Mouse (Mus musculus): ENCODE results near the gene Adgrg3. TPM values are rescaled to one million over a fixed set of nuclear protein-coding genes. Genes with fewer than 3 reads are reported as not detected.

The Adgrg3 gene
- polyA plus RNA-seq (2015; fragmentation: Nextera tagmentation; extraction: Ambion mirVana), result 3.1 and 3.6 TPM in 2 replicates

DNA sequence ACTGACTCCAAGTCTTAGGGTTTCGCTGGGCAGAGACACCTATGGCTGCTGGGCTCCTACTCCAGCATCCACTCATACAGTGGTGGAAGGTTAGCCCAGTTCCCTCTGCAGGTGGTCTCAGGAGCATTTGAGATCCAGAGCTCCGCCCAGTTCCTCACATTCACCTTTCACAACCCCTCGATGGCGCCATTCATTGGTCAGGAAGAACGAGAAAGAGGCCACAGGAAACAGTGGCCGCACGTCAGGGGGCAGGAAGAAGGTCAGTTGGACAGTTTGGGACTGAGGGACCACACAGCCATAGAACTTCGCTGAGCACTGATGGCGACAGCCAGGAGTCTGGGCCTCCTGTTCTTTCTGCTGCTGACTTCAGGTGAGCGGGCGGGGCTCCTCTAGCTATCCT lies at the start of gene Adgrg3:
TSS of gene Adgrg3 (plus strand) at position 242 of the 400 bp plus-strand sequence.
- no peak for ATAC-seq (ENCODE audit: insufficient read depth, low FRiP score, low read depth)
- no peak within 1 kb of the TSS for H3K4me2 ChIP-seq
- no peaks in the 10 kb centered on the region for H3K9me3 ChIP-seq
- no peaks in the 10 kb centered on the region for H3K36me3 ChIP-seq
- no peak within 1 kb of the TSS for H3K9ac ChIP-seq
- no peak within 1 kb of the TSS for H3K4me3 ChIP-seq (replicated peaks)
- WGBS, result 68% methylated on average over 11 of the region's 11 CpGs
- no peak within 1 kb of the TSS for H3K27ac ChIP-seq
- H3K27me3 ChIP-seq (replicated peaks), result no peaks in the 10 kb centered on the region
- 0 out of 2 replicates have a peak, but pooled peaks cover 2% of the 10 kb centered on the region for H3K4me1 ChIP-seq

DNA sequence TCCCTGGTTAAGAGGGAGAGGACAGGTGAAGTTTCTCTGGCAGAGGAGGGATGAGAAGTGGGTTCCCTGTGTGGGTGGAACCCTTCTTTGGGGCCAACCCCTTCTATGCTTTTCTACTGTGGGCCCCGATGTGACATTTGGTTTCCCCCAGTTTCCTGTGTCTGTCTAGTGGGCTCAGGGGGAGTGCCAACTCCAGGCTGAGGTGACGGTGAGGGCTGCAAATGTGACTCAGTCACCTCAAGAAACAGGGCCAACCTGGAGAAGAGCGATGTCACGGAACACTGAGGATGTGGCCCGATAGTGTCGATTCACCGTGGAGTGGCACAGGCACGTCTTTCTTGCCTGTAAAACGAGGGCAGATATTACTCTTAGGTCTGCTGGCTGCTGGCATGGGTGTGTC lies 44.2 kb upstream of the Adgrg3 start:
- Histone ChIP-seq H3K27ac (no peak overlapping the region), H3K9me3 (no peaks in the 10 kb centered on the region), H3K36me3 (no peaks in the 10 kb centered on the region), H3K4me3 (replicated peaks) (no peak overlapping the region), H3K27me3 (replicated peaks) (no peaks in the 10 kb centered on the region), H3K4me2 (no peak overlapping the region), H3K4me1 (peaks cover 10% of the 10 kb centered on the region; the same call in 1 of the 2 replicates), H3K9ac (no peak overlapping the region)
- 83% methylated on average over 9 of the region's 9 CpGs for WGBS
- ATAC-seq (ENCODE audit: insufficient read depth, low FRiP score, low read depth), result no peak

DNA sequence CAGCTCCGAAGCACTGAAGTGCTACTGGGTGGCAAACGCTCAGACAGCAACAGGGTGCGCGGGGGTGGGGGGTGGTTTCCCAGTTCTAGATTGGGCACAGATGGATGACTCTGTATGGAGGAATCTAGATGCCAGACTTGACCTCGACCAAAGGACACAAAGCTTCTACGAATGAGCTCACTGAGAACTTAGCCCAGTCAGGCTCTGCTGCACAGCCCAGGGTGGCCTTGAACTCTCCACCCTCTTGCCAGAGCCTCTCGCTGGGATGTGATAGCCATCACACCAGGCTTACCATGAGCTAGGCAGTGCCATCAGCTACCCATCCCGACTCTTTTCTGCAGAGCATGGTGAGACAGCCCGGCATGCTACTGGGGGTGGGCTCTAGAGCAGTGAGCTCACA lies 43.7 kb upstream of the Adgrg3 start:
- peak overlapping the region; percentile 87 for H3K27ac ChIP-seq
- peaks cover 10% of the 10 kb centered on the region; the same call in 1 of the 2 replicates for H3K4me1 ChIP-seq
- whole genome bisulfite sequencing, result 74% methylated on average over 9 of the region's 9 CpGs
- H3K36me3 ChIP-seq, result no peaks in the 10 kb centered on the region
- no peak for ATAC-seq (ENCODE audit: insufficient read depth, low FRiP score, low read depth)
- no peaks in the 10 kb centered on the region for H3K27me3 ChIP-seq (replicated peaks)
- H3K9me3 ChIP-seq, result no peaks in the 10 kb centered on the region
- no peak overlapping the region for H3K4me3 ChIP-seq (replicated peaks)
- no peak overlapping the region for H3K4me2 ChIP-seq
- H3K9ac ChIP-seq, result no peak overlapping the region

DNA sequence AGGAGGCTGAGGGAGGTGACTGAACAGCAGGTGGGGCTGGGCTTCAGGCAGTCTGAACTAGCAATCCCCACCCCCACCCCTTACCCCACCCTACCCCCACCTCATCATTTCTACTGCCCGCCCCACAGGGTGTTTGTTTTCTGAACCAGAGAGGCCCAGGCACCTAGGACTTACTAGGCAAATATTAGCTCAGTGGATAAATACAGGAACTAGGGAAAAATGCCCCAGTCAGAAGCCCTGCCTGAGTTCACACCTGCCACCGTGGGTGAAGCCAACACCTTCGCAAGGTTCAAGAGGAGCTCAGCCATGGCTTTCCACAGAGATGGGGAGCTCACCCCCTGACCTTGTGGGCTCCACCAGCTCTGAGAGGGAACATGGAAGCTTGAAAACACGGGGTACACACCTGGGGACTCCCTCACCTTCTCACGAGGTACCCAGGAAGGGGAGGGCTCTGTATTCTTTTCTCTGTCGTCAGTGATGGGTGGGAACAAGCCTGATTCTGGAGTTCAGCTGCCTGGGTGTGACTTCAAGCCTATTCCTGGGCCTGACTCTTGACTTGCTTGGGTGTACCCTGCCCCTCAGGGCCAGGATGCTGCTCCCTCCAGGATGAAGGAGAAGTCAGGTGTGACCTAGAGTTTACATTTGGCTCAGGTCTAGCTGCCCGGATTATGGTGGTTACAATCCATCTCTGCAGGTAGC lies 42.9 kb upstream of the Adgrg3 start, which contains the start of gene Adgrg1:
TSS of gene Adgrg1 (plus strand) at position 285 of the 699 bp plus-strand sequence.
- no peaks in the 10 kb centered on the region for H3K9me3 ChIP-seq
- H3K27me3 ChIP-seq (replicated peaks), result no peaks in the 10 kb centered on the region
- H3K4me1 ChIP-seq, result peaks cover 10% of the 10 kb centered on the region; the same call in 1 of the 2 replicates
- no peak within 1 kb of the TSS for H3K9ac ChIP-seq
- peak; percentile 82 for ATAC-seq (ENCODE audit: insufficient read depth, low FRiP score, low read depth)
- WGBS, result 31% methylated on average over 7 of the region's 7 CpGs
- peak within 1 kb of the TSS; percentile 94 for H3K27ac ChIP-seq
- H3K4me3 ChIP-seq (replicated peaks), result no peak within 1 kb of the TSS
- H3K36me3 ChIP-seq, result no peaks in the 10 kb centered on the region
- peak within 1 kb of the TSS; percentile 19; the same call in 1 of the 2 replicates for H3K4me2 ChIP-seq

DNA sequence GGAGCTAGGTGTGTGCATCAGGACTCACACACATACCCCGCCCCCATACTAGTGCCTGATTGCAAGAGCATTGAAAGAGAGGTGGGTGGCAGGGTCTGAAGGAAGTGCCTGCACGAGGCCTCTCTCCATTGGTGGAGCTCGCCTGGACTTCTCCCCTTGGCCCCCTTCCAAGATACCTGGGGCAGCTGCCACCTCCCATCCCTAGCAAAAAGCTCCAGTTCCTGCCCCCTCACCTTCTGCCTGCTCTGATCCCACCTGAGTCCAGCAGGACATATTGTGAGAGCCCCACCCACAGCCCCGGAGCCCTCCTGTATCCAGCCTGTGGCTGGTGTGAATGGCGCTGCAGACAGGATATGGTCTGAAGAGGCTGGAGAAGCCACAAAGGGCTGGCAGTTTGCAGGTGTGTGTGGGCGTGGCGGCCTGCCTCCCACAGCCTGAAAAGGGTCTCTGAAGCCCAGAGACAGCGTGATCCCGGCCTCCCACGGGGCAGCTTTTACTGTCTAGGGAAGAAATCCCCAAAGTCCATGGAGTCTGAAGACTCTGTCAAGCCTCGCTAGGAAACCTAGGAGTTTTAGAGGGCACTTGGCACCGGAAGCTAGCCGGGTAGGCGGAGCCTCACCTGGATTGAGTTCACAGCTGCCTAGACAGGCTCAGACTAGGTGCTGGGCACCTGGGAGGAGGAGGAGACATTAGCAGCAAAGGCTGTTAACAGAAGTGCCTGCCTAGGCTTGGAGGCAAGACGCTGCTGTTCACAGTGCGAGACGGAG lies 40.7 kb upstream of the Adgrg3 start:
- WGBS, result 13% methylated on average over 17 of the region's 17 CpGs
- Histone ChIP-seq H3K27ac (peak overlapping the region; percentile 94), H3K36me3 (no peaks in the 10 kb centered on the region), H3K4me3 (replicated peaks) (peak overlapping the region; percentile 45), H3K9me3 (no peaks in the 10 kb centered on the region), H3K4me2 (peak overlapping the region; percentile 52), H3K27me3 (replicated peaks) (no peaks in the 10 kb centered on the region), H3K9ac (peak overlapping the region; percentile 35), H3K4me1 (peaks cover 30% of the 10 kb centered on the region)
- peak; percentile 59 for ATAC-seq (ENCODE audit: insufficient read depth, low FRiP score, low read depth)

DNA sequence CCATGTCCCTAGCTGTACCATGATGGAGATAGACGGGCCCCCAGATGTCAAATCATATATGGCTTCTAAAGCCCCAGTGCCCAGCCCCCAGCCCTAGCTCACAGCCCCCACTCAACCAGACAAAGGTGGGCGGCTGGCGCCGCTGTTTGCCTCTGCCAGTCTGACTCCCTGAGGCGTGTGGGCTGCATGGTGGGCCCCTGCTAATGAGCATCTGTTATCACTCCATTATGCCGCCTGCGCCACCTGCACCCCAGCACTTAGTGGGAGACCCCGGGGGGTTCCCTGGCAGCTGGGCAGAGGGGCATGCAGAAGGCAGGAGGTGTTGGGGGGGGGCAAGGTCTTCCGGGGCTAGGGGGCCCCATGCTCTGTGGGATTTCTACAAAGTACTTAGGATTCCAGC lies 39.4 kb upstream of the Adgrg3 start:
- Histone ChIP-seq H3K36me3 (no peaks in the 10 kb centered on the region), H3K4me3 (replicated peaks) (peak overlapping the region; percentile 45), H3K4me1 (peaks cover 31% of the 10 kb centered on the region), H3K4me2 (peak overlapping the region; percentile 52), H3K9ac (no peak overlapping the region), H3K27me3 (replicated peaks) (no peaks in the 10 kb centered on the region), H3K9me3 (no peaks in the 10 kb centered on the region), H3K27ac (peak overlapping the region; percentile 94)
- WGBS, result 44% methylated on average over 9 of the region's 9 CpGs
- ATAC-seq (ENCODE audit: insufficient read depth, low FRiP score, low read depth), result no peak

DNA sequence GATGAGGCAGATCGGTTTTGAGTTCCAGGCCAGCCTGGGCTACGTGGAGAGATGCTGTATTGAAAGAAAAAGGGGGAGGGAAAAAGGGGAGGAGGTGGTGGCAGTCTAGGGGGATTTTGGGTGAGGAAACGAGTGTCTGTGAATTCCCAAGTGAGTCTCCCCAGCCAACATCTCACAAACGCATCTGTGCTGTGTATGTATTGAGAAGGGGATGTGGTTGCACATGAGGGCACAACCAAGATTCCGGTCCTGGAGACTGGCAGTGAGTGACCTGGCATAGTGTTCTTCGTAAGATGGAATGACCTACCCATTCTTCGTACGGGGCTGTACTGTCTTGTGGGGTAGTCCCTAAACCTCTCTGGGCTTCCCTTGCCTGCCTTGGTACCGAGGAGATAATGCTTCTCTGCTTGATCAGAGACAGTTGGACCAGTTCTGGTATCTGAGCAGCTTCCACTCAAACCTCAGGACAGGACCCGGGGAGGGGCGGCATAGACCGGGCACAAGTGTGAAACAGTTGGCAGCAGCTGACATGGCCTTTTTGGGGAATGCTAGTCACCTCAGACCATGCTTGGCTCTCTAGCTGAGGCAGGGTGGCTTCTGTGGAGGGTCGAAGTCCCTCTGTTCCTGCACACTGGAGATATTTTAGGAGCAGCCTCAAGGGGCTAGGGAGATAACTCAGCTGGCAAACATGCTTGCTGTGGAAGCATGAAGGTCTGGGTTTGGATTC lies 38.7 kb upstream of the Adgrg3 start:
- Histone ChIP-seq H3K27me3 (replicated peaks) (no peaks in the 10 kb centered on the region), H3K4me1 (peaks cover 36% of the 10 kb centered on the region), H3K36me3 (no peaks in the 10 kb centered on the region), H3K9ac (no peak overlapping the region), H3K4me3 (replicated peaks) (peak overlapping the region; percentile 45), H3K4me2 (peak overlapping the region; percentile 52), H3K9me3 (no peaks in the 10 kb centered on the region), H3K27ac (no peak overlapping the region)
- WGBS, result 64% methylated on average over 13 of the region's 13 CpGs
- no peak for ATAC-seq (ENCODE audit: insufficient read depth, low FRiP score, low read depth)

DNA sequence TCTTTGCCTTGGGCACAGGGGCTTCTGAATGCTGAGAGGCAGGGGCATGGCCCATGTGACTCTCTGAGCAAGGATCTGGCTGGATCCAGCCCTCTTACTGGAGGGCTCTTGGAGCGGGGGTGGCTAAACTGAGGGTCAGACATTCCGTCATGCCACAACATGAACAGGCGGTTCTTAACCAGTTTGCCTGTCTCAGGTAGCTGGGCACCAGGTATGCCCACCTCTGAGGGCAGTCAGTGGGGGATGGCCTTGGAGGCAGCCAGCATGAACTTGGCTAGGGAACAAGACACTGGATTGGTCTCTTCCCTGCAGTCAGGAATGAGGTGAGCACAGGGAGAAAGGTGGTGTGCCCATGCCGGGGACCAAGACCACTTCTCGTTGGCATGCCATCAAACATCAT lies 37.3 kb upstream of the Adgrg3 start:
- H3K4me1 ChIP-seq, result peaks cover 47% of the 10 kb centered on the region
- H3K4me3 ChIP-seq (replicated peaks), result no peak overlapping the region
- H3K27me3 ChIP-seq (replicated peaks), result no peaks in the 10 kb centered on the region
- no peak for ATAC-seq (ENCODE audit: insufficient read depth, low FRiP score, low read depth)
- H3K36me3 ChIP-seq, result no peaks in the 10 kb centered on the region
- H3K4me2 ChIP-seq, result peak overlapping the region; percentile 14; the same call in 1 of the 2 replicates
- no peak overlapping the region for H3K27ac ChIP-seq
- 88% methylated on average over 5 of the region's 5 CpGs for WGBS
- no peak overlapping the region for H3K9ac ChIP-seq
- no peaks in the 10 kb centered on the region for H3K9me3 ChIP-seq

DNA sequence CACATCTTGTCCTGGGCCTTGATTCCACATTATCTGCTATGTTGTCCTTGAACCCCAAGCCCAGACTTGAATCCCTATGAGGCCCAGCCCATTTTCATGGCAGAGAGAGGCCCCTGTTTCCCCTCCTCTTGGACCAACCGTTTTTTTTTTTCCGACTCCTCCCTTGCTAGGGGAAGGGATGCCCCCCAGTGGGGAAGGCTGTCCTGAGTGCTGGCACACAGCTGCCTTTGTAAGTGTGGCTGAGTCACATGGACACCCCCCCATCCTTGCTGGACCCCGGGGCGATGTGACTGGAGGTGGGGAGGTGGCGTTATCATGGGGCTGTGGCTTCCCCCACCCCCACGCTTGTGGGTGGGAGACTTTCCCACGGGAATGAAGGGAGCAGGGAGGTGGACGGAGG lies 36.5 kb upstream of the Adgrg3 start:
- H3K9me3 ChIP-seq, result no peaks in the 10 kb centered on the region
- H3K36me3 ChIP-seq, result no peaks in the 10 kb centered on the region
- no peak overlapping the region for H3K4me3 ChIP-seq (replicated peaks)
- H3K4me1 ChIP-seq, result peaks cover 47% of the 10 kb centered on the region
- WGBS, result 46% methylated on average over 8 of the region's 8 CpGs
- ATAC-seq (ENCODE audit: insufficient read depth, low FRiP score, low read depth), result no peak
- H3K27ac ChIP-seq, result no peak overlapping the region
- H3K9ac ChIP-seq, result no peak overlapping the region
- no peaks in the 10 kb centered on the region for H3K27me3 ChIP-seq (replicated peaks)
- H3K4me2 ChIP-seq, result no peak overlapping the region

DNA sequence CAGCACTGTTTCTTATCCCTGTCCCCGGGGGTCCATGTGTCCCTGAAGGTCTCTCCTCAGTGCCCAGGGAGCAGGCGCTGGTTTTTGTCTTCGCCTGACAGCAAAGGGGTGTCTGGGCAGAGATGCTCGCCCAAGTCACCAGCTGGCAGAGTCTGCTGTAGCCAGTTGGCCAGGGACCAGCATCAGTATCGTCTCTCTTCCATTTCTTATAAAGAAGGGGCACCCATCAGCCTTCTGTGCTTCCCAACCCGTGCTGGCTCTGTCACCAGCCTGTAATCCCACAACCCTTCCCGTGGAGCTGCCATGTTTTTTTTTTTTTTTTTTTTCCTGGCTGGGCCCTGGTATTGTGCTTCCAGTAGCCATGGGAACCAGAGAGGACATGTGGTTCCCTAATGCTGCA lies 35.6 kb upstream of the Adgrg3 start:
- H3K4me3 ChIP-seq (replicated peaks), result no peak overlapping the region
- no peak overlapping the region for H3K9ac ChIP-seq
- H3K4me1 ChIP-seq, result peaks cover 47% of the 10 kb centered on the region
- 0 out of 2 replicates have a peak, but pooled peaks cover 4% of the 10 kb centered on the region for H3K27me3 ChIP-seq (replicated peaks)
- 70% methylated on average over 7 of the region's 7 CpGs for WGBS
- H3K4me2 ChIP-seq, result no peak overlapping the region
- H3K9me3 ChIP-seq, result no peaks in the 10 kb centered on the region
- no peak for ATAC-seq (ENCODE audit: insufficient read depth, low FRiP score, low read depth)
- no peaks in the 10 kb centered on the region; the same call in 1 of the 2 replicates for H3K36me3 ChIP-seq
- H3K27ac ChIP-seq, result no peak overlapping the region

DNA sequence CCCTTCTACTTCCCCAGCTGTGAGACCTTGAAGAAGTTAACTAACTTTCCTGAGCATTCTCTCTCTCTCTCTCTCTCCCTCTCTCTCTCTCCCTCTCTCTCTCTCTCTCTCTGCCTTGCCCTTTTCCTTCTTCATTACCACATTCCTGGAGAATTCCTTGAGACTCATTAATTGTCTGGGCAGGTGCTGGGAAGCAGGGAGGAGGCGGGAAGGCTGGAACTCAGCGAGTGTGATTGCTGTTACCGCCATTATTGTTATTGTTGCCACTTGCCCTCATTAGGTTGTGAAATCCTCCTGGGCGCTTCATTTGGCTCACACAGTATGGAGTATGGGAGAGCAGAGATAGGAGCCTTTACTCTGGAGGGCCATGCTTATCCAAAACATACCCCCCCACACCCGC lies 34.3 kb upstream of the Adgrg3 start:
- peaks cover 49% of the 10 kb centered on the region for H3K4me1 ChIP-seq
- ATAC-seq (ENCODE audit: insufficient read depth, low FRiP score, low read depth), result no peak

More for the DNA sequence above, 34.3 kb upstream of the Adgrg3 start:
- H3K36me3 ChIP-seq, result no peaks in the 10 kb centered on the region; the same call in 1 of the 2 replicates
- no peaks in the 10 kb centered on the region for H3K9me3 ChIP-seq
- no peak overlapping the region for H3K4me3 ChIP-seq (replicated peaks)
- 0 out of 2 replicates have a peak, but pooled peaks cover 4% of the 10 kb centered on the region for H3K27me3 ChIP-seq (replicated peaks)
- 14% methylated on average over 5 of the region's 5 CpGs for WGBS
- 0 out of 2 replicates have a peak overlapping the region, but pooled peaks have one; percentile 5 for H3K4me2 ChIP-seq
- no peak overlapping the region for H3K9ac ChIP-seq
- peak overlapping the region; percentile 48; the same call in 1 of the 2 replicates for H3K27ac ChIP-seq

Measured in stomach, embryonic 15.5 days (tissue).